Mouse (Mus musculus) lung, postnatal 14 days (tissue): ENCODE measurements around the gene Sh3yl1.

Experiments
- DNase-seq: peaks from one replicate; pipeline ENCODE4 v3.0.0; 2021

Sh3yl1 gene

GRCm38 (mm10) chr12:30911261-30912047 lies at the start of gene Sh3yl1, which contains the start of gene Acp1:
TSS of gene Sh3yl1 (plus strand) at chr12:30911668.
TSS of gene Acp1 (minus strand) at chr12:30911589.
- DNase-seq, result peak; percentile 97

GRCm38 (mm10) chr12:30864347-30864746 lies 47.1 kb upstream of the Sh3yl1 start:
- DNase-seq, result peak; percentile 29

GRCm38 (mm10) chr12:30865781-30866180 lies 45.7 kb upstream of the Sh3yl1 start:
- DNase-seq, result no peak

GRCm38 (mm10) chr12:30879447-30879846 lies 32.0 kb upstream of the Sh3yl1 start:
- DNase-seq, result no peak

- DNase-seq, result no peak
Observed at GRCm38 (mm10) chr12:30883592-30883985, 27.9 kb upstream of the Sh3yl1 start.

- DNase-seq, result no peak
Observed at GRCm38 (mm10) chr12:30883986-30884621, 27.4 kb upstream of the Sh3yl1 start, which contains the start of gene Alkal2. TSS of gene Alkal2 (plus strand) at chr12:30884322.

- no peak for DNase-seq
Observed at GRCm38 (mm10) chr12:30884622-30885230, 26.7 kb upstream of the Sh3yl1 start.

- DNase-seq, result no peak
Observed at GRCm38 (mm10) chr12:30885891-30886290, 25.6 kb upstream of the Sh3yl1 start.

- no peak for DNase-seq
Observed at GRCm38 (mm10) chr12:30888003-30888402, 23.5 kb upstream of the Sh3yl1 start.

GRCm38 (mm10) chr12:30890067-30890466 lies 21.4 kb upstream of the Sh3yl1 start:
- DNase-seq, result peak; percentile 79

GRCm38 (mm10) chr12:30891438-30891837 lies 20.0 kb upstream of the Sh3yl1 start:
- no peak for DNase-seq

GRCm38 (mm10) chr12:30897039-30897438 lies 14.4 kb upstream of the Sh3yl1 start:
- no peak for DNase-seq

- DNase-seq, result no peak
Observed at GRCm38 (mm10) chr12:30908658-30909057, 2.8 kb upstream of the Sh3yl1 start.

GRCm38 (mm10) chr12:30909881-30910280 lies 1.6 kb upstream of the Sh3yl1 start:
- DNase-seq, result no peak

- no peak for DNase-seq
Observed at GRCm38 (mm10) chr12:30910860-30911259, 608 bp upstream of the Sh3yl1 start.

GRCm38 (mm10) chr12:30912048-30912381 lies 547 bp downstream of the Sh3yl1 start:
- peak; percentile 60 for DNase-seq

GRCm38 (mm10) chr12:30912840-30913239 lies 1.4 kb downstream of the Sh3yl1 start:
- DNase-seq, result no peak

GRCm38 (mm10) chr12:30922401-30922800 lies 10.9 kb downstream of the Sh3yl1 start:
- no peak for DNase-seq

- no peak for DNase-seq
Observed at GRCm38 (mm10) chr12:30928182-30928581, 16.7 kb downstream of the Sh3yl1 start.

- DNase-seq, result no peak
Observed at GRCm38 (mm10) chr12:30933299-30933698, 21.8 kb downstream of the Sh3yl1 start.

GRCm38 (mm10) chr12:30936899-30937298 lies 25.4 kb downstream of the Sh3yl1 start:
- no peak for DNase-seq

GRCm38 (mm10) chr12:30943057-30943986 lies 31.9 kb downstream of the Sh3yl1 start:
- DNase-seq, result no peak

- DNase-seq, result no peak
Observed at GRCm38 (mm10) chr12:30944197-30944596, 32.7 kb downstream of the Sh3yl1 start.
